Mouse (Mus musculus): ENCODE measurements around the gene Csk. TPM values are rescaled to one million over a fixed set of nuclear protein-coding genes. Genes with fewer than 3 reads are reported as not detected.

Gene Csk
- polyA plus RNA-seq, 1 experiment from 2014 or later: 30.9 TPM

GRCm38 (mm10) chr9:57686011-57686410 is 32.6 kb upstream of the Csk start:
- H3K9ac ChIP-seq (replicated peaks; ENCODE audit: low read depth, low read length): no peak overlapping the region
- no peaks in the 10 kb centered on the region for H3K36me3 ChIP-seq (ENCODE audit: control insufficient read depth, insufficient read depth, low read length)
- no peak overlapping the region for H3K4me2 ChIP-seq (replicated peaks; ENCODE audit: low read depth, low read length)
- 86% methylated on average over 5 of the region's 5 CpGs for WGBS
- no peak overlapping the region for H3K27ac ChIP-seq (ENCODE audit: low read length)
- no peak overlapping the region for H3K4me3 ChIP-seq (ENCODE audit: low read depth, low read length)
- ATAC-seq (ENCODE audit: insufficient number of reproducible peaks, insufficient read depth, low FRiP score, low read depth): no peak
- H3K4me1 ChIP-seq (ENCODE audit: control insufficient read depth, insufficient read depth, low read length): no peaks in the 10 kb centered on the region
- H3K27me3 ChIP-seq (ENCODE audit: control insufficient read depth, insufficient read depth, low read length): no peaks in the 10 kb centered on the region
- no peaks in the 10 kb centered on the region for H3K9me3 ChIP-seq (ENCODE audit: control insufficient read depth, low read depth, low read length)

GRCm38 (mm10) chr9:57683520-57683919 is 30.1 kb upstream of the Csk start, which contains the start of gene Cyp1a2:
Gene Cyp1a2, minus strand, starts transcription at chr9:57683703.
- Histone ChIP-seq H3K9me3 (ENCODE audit: control insufficient read depth, low read depth, low read length) (no peaks in the 10 kb centered on the region), H3K9ac (replicated peaks; ENCODE audit: low read depth, low read length) (no peak within 1 kb of the TSS), H3K4me2 (replicated peaks; ENCODE audit: low read depth, low read length) (no peak within 1 kb of the TSS), H3K4me1 (ENCODE audit: control insufficient read depth, insufficient read depth, low read length) (no peaks in the 10 kb centered on the region), H3K27me3 (ENCODE audit: control insufficient read depth, insufficient read depth, low read length) (no peaks in the 10 kb centered on the region), H3K36me3 (ENCODE audit: control insufficient read depth, insufficient read depth, low read length) (no peaks in the 10 kb centered on the region), H3K4me3 (ENCODE audit: low read depth, low read length) (no peak within 1 kb of the TSS), H3K27ac (ENCODE audit: low read length) (no peak within 1 kb of the TSS)
- ATAC-seq (ENCODE audit: insufficient number of reproducible peaks, insufficient read depth, low FRiP score, low read depth): no peak
- WGBS: 78% methylated on average over 5 of the region's 5 CpGs

GRCm38 (mm10) chr9:57681411-57681810 is 28.0 kb upstream of the Csk start:
- Histone ChIP-seq H3K4me1 (ENCODE audit: control insufficient read depth, insufficient read depth, low read length) (no peaks in the 10 kb centered on the region), H3K4me3 (ENCODE audit: low read depth, low read length) (no peak overlapping the region), H3K27ac (ENCODE audit: low read length) (no peak overlapping the region), H3K9ac (replicated peaks; ENCODE audit: low read depth, low read length) (no peak overlapping the region), H3K27me3 (ENCODE audit: control insufficient read depth, insufficient read depth, low read length) (no peaks in the 10 kb centered on the region), H3K9me3 (ENCODE audit: control insufficient read depth, low read depth, low read length) (no peaks in the 10 kb centered on the region), H3K4me2 (replicated peaks; ENCODE audit: low read depth, low read length) (no peak overlapping the region), H3K36me3 (ENCODE audit: control insufficient read depth, insufficient read depth, low read length) (no peaks in the 10 kb centered on the region)
- 80% methylated on average over 10 of the region's 10 CpGs for WGBS
- ATAC-seq (ENCODE audit: insufficient number of reproducible peaks, insufficient read depth, low FRiP score, low read depth): no peak

- Histone ChIP-seq H3K27ac (ENCODE audit: low read length) (no peak overlapping the region), H3K4me3 (ENCODE audit: low read depth, low read length) (no peak overlapping the region), H3K27me3 (ENCODE audit: control insufficient read depth, insufficient read depth, low read length) (no peaks in the 10 kb centered on the region), H3K4me2 (replicated peaks; ENCODE audit: low read depth, low read length) (no peak overlapping the region), H3K9ac (replicated peaks; ENCODE audit: low read depth, low read length) (no peak overlapping the region), H3K4me1 (ENCODE audit: control insufficient read depth, insufficient read depth, low read length) (no peaks in the 10 kb centered on the region), H3K36me3 (ENCODE audit: control insufficient read depth, insufficient read depth, low read length) (no peaks in the 10 kb centered on the region), H3K9me3 (ENCODE audit: control insufficient read depth, low read depth, low read length) (no peaks in the 10 kb centered on the region)
- no peak for ATAC-seq (ENCODE audit: insufficient number of reproducible peaks, insufficient read depth, low FRiP score, low read depth)
- 83% methylated on average over 5 of the region's 5 CpGs for WGBS
Observed at GRCm38 (mm10) chr9:57671500-57671899, 18.1 kb upstream of the Csk start.

GRCm38 (mm10) chr9:57671037-57671436 is 17.6 kb upstream of the Csk start:
- no peak overlapping the region for H3K27ac ChIP-seq (ENCODE audit: low read length)
- H3K4me1 ChIP-seq (ENCODE audit: control insufficient read depth, insufficient read depth, low read length): no peaks in the 10 kb centered on the region
- 84% methylated on average over 4 of the region's 4 CpGs for WGBS
- no peak overlapping the region for H3K4me2 ChIP-seq (replicated peaks; ENCODE audit: low read depth, low read length)
- H3K27me3 ChIP-seq (ENCODE audit: control insufficient read depth, insufficient read depth, low read length): no peaks in the 10 kb centered on the region
- H3K4me3 ChIP-seq (ENCODE audit: low read depth, low read length): no peak overlapping the region
- no peak overlapping the region for H3K9ac ChIP-seq (replicated peaks; ENCODE audit: low read depth, low read length)
- H3K9me3 ChIP-seq (ENCODE audit: control insufficient read depth, low read depth, low read length): no peaks in the 10 kb centered on the region
- ATAC-seq (ENCODE audit: insufficient number of reproducible peaks, insufficient read depth, low FRiP score, low read depth): no peak
- no peaks in the 10 kb centered on the region for H3K36me3 ChIP-seq (ENCODE audit: control insufficient read depth, insufficient read depth, low read length)

GRCm38 (mm10) chr9:57669566-57669965 is 16.1 kb upstream of the Csk start:
- Histone ChIP-seq H3K36me3 (ENCODE audit: control insufficient read depth, insufficient read depth, low read length) (no peaks in the 10 kb centered on the region), H3K9ac (replicated peaks; ENCODE audit: low read depth, low read length) (no peak overlapping the region), H3K4me2 (replicated peaks; ENCODE audit: low read depth, low read length) (no peak overlapping the region), H3K27me3 (ENCODE audit: control insufficient read depth, insufficient read depth, low read length) (no peaks in the 10 kb centered on the region), H3K4me3 (ENCODE audit: low read depth, low read length) (no peak overlapping the region), H3K4me1 (ENCODE audit: control insufficient read depth, insufficient read depth, low read length) (no peaks in the 10 kb centered on the region), H3K9me3 (ENCODE audit: control insufficient read depth, low read depth, low read length) (no peaks in the 10 kb centered on the region), H3K27ac (ENCODE audit: low read length) (no peak overlapping the region)
- 82% methylated on average over 3 of the region's 3 CpGs for WGBS
- ATAC-seq (ENCODE audit: insufficient number of reproducible peaks, insufficient read depth, low FRiP score, low read depth): no peak

- ATAC-seq (ENCODE audit: insufficient number of reproducible peaks, insufficient read depth, low FRiP score, low read depth): no peak
- H3K36me3 ChIP-seq (ENCODE audit: control insufficient read depth, insufficient read depth, low read length): no peaks in the 10 kb centered on the region
- H3K4me1 ChIP-seq (ENCODE audit: control insufficient read depth, insufficient read depth, low read length): no peaks in the 10 kb centered on the region
- H3K4me3 ChIP-seq (ENCODE audit: low read depth, low read length): no peak overlapping the region
- no peak overlapping the region for H3K9ac ChIP-seq (replicated peaks; ENCODE audit: low read depth, low read length)
- 19% methylated on average over 1 of the region's 1 CpGs for WGBS
- H3K9me3 ChIP-seq (ENCODE audit: control insufficient read depth, low read depth, low read length): no peaks in the 10 kb centered on the region
- no peak overlapping the region for H3K4me2 ChIP-seq (replicated peaks; ENCODE audit: low read depth, low read length)
- H3K27me3 ChIP-seq (ENCODE audit: control insufficient read depth, insufficient read depth, low read length): no peaks in the 10 kb centered on the region
- no peak overlapping the region for H3K27ac ChIP-seq (ENCODE audit: low read length)
Observed at GRCm38 (mm10) chr9:57668277-57668676, 14.8 kb upstream of the Csk start.

- 62% methylated on average over 11 of the region's 11 CpGs for WGBS
- Histone ChIP-seq H3K9ac (replicated peaks; ENCODE audit: low read depth, low read length) (no peak overlapping the region), H3K27ac (ENCODE audit: low read length) (no peak overlapping the region), H3K27me3 (ENCODE audit: control insufficient read depth, insufficient read depth, low read length) (no peaks in the 10 kb centered on the region), H3K4me3 (ENCODE audit: low read depth, low read length) (no peak overlapping the region), H3K36me3 (ENCODE audit: control insufficient read depth, insufficient read depth, low read length) (no peaks in the 10 kb centered on the region), H3K9me3 (ENCODE audit: control insufficient read depth, low read depth, low read length) (no peaks in the 10 kb centered on the region), H3K4me1 (ENCODE audit: control insufficient read depth, insufficient read depth, low read length) (no peaks in the 10 kb centered on the region), H3K4me2 (replicated peaks; ENCODE audit: low read depth, low read length) (no peak overlapping the region)
- no peak for ATAC-seq (ENCODE audit: insufficient number of reproducible peaks, insufficient read depth, low FRiP score, low read depth)
Observed at GRCm38 (mm10) chr9:57667817-57668216, 14.4 kb upstream of the Csk start.

- no peaks in the 10 kb centered on the region for H3K27me3 ChIP-seq (ENCODE audit: control insufficient read depth, insufficient read depth, low read length)
- no peak overlapping the region for H3K4me3 ChIP-seq (ENCODE audit: low read depth, low read length)
- no peak overlapping the region for H3K27ac ChIP-seq (ENCODE audit: low read length)
- no peak overlapping the region for H3K9ac ChIP-seq (replicated peaks; ENCODE audit: low read depth, low read length)
- no peaks in the 10 kb centered on the region for H3K4me1 ChIP-seq (ENCODE audit: control insufficient read depth, insufficient read depth, low read length)
- no peak overlapping the region for H3K4me2 ChIP-seq (replicated peaks; ENCODE audit: low read depth, low read length)
- ATAC-seq (ENCODE audit: insufficient number of reproducible peaks, insufficient read depth, low FRiP score, low read depth): no peak
- H3K9me3 ChIP-seq (ENCODE audit: control insufficient read depth, low read depth, low read length): no peaks in the 10 kb centered on the region
- 76% methylated on average over 3 of the region's 3 CpGs for WGBS
- H3K36me3 ChIP-seq (ENCODE audit: control insufficient read depth, insufficient read depth, low read length): no peaks in the 10 kb centered on the region
Observed at GRCm38 (mm10) chr9:57667136-57667535, 13.7 kb upstream of the Csk start.
